Mouse (Mus musculus) B cell, adult 2 months (primary cell): ENCODE data around the gene Baiap2.
A peak's percentile ranks its signal among the peaks of the same experiment; 100 is the strongest.

Source experiments
- DNase-seq, 2 experiments: peaks; one replicate each; pipeline ENCODE4 v3.0.0; 2022

Baiap2 gene

DNA sequence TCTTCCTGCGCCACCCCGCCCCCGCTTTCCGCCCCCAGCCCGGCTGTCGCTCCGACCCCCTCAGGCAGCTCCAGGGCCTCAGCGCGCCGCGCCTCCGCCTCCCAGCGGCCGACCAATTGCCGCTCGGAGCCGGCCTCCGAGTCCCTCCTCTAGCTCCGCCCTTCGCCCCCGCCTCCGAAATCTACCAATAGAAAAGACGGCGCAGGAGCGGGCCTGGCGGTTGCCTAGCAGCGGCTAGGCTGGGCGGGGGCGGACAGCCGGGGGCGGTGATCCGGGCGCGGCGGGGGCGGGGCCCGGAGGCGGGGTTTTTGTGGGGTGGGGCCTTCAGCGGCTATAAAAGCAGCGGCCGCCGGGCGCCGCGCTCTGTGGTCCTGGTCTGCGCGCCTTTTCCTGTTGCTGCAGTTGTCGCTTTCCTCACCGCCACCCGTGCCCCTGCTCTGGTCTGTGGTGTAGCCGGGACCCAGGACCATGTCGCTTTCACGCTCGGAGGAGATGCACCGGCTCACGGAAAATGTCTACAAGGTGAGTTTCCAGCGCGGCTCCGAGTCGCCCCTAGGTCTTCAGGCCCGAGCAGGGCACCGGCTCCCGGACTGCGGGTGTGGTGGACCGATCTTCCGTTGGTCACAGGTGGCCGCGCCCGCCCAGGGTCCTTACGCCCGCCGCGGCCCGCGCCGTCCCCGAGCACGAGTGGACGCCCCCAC, at the start of gene Baiap2:
Gene Baiap2 (plus strand): TSS at position 37 of the 701 bp plus-strand sequence.
- peak; percentile 99 for DNase-seq

DNA sequence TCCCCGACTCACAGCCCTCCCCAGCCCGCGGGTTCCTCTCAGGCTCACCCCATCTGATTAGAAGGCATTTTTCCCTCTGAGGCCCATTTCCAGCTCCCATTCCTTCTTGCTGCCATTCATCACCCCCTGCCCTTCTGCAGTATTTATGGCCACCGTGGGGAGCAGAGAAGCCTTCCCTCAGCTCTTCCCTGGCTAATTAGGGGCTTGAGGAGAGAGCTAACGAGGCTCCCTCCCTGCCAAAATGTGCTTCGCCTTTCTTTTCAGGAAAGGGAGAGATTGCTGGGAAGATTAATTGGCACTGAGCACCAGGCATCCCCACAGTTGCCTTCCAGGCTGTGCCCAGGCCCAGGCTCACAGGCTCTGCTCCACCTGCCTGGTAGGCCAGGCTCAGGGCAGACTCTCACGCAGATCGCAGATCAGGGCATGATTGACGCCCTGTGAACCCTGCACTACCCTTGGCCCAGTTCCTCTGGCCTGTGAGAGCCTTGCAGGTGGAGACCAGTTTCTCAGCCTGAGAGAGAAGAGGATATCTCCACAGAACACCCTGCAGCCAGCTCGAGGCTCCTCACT, 48.8 kb upstream of the Baiap2 start:
- DNase-seq: no peak

DNA sequence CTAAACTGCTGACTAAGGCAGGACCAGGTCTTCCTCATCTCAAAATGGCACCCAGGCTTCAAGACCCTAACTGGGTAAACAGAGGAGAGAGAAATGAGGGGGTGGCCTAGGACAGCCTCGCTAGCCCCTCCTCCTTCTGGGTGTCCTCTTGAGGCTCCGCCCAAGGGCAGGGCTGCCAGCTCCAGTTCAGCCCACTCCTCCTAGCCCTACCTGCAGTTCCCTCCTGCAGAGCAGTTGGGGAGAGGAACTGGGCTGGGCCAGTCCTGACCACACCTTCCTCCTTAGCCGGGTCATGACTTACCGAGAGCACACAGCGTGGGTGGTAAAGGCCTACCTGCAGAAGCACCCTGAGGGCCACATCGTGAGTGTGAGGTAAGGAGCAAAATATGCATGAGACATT, 47.9 kb upstream of the Baiap2 start:
- DNase-seq: peak; percentile 36 to 38

DNA sequence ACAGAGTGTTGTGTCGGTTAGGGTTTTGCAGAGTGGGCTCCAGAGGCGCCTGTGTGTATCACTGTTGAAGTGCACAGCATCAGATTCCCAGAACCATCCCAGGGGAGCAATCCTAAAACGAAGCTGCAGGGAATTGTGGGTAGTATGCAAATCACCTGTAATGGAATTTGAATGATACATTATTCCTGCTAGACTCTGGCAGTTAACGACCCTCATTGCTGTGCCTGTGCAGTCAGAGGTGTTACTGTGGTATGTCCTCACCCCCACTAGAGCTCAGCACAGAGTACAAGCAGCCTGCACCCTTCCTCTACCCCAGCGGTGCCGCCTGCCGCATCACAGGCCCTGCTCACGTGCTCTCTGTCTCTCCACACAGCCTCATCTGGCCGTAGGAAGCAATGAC, 45.5 kb upstream of the Baiap2 start:
- no peak for DNase-seq

DNA sequence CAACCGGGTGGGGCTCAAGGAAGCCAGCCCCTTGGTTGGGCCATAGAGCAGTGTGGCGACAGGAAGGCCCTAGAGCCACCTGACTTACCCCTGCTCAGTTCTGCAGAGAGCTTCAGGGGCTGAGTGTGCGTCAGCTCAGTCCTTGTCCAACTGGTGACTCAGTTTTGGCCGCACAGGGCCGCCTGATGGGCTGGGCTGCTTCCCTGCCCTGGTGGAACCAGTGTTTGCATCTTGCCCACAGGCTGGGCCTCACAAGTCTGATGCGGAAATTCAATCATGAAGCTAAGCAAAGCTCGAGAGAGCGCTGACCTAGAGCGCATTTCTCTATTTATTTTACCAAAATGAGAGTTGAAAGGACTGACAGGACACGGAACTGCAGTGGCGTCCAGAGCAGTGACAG, 43.6 kb upstream of the Baiap2 start:
- no peak for DNase-seq

DNA sequence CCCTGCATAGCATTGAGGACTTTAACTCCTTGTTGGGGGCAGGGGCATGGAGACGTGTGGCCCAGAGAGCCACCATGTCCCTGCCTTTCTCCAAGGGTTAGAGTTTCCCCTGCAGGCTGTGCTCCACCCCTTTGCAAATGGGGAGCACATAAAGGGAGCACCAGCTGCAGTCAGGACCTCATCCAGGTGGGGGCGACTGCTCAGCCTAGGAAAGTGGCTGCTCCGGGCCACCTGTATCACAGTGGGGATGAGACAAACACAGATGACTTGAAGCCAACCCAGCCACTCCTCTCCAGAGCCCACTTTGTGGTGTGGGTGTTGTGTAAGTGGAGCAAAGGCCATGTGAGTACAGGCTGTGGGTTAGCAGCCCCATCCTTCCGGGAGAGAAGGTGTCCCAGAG, 41.4 kb upstream of the Baiap2 start:
- DNase-seq: no peak

DNA sequence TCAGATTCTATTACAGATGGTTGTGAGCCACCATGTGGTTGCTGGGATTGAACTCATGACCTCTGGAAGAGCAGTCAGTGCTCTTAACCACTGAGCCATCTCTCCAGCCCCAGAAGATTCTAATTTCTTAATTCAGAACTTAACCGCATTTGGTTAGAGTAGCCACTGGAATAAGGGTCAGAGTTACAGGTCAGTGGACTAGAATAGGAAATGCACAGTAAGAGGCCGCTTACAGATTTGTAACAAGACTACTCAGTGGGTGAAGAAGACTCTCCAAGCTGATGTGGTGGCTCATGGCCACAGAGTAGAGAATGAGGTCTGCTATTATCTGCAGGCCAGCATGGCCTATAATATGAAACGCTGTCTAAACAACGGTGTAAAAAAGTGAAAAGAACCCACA, 39.7 kb upstream of the Baiap2 start:
- DNase-seq: no peak

DNA sequence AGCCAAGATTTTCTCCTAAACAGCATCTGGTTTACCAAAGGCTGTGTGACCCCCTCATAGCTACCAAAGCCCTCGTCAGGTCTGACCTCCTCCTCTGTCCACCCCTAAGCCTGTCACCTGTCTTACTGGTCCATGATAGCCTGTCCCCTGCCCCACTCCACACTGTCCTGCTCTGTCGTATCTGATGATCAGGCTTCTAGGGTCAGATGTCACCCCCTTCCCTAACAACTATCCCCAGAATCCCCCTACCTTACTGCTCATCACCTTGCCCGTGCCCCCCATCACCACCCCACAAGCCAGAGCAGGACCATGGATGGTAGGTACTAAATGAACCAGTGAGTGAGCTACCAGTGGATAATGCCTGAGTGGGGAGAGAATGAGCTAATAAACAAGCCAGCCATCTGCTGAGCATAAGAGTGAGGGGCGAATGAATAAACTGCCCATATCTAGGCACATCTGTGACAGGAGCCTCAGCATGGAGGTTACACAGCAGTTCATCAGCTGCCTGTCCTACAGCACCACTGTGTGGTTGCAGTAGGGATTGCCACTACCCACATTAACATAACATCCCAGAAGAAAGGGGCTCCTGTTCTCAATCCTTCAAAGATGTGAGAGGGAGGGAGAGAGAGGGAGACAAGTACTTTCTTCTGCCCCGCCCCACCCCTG, 37.8 kb upstream of the Baiap2 start:
- DNase-seq: peak; percentile 65 to 67

DNA sequence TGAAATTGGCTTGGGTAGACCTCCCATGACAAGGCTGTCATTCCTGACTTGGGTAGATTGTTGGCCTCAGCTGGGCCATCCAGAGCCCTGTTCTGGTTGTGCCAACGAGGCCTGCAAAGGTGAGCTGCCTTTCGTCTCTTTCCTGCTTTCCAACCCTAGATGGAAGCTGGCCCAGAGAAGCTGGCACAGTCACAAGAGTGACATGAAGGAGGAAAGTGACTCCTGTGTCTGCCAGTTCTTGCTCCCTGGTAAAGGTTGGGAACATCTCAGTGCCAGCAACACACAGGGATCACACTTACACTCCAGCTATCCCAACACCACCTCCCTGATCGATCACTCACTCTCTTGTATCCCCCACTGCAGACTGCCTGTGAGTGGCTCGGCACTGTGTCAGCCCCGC, 36.8 kb upstream of the Baiap2 start:
- no peak for DNase-seq

DNA sequence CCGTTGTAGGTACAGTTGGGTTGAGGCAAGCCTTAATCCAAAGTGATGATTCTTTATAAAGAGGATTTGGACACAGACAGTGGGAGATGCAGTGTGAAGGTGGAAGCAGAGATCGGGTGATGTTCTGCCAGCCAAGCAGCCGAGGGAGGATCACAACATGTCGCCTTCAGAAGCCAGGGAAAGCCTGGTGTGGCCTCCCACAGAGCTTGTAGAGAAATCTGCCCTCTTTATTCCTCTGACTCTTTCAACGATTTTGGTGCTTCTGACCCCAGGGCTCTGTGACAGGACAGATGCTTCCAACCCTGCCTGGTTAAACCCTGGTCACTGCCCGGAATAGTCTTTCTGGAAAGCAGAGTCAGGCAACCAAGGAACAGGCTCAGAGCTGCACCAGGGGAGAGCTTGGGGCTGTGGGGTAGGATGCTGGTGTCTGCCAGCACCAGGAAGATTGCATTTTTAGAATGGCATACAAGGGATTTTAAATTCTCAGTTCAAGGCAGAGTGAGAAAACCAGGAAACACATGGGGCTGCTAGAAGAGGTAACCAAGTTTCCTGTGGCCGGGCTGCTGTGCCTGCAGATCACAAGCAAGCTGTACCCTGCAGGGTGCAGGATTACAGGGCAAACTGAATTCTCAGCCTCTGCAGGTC, 35.4 kb upstream of the Baiap2 start:
- no peak for DNase-seq

DNA sequence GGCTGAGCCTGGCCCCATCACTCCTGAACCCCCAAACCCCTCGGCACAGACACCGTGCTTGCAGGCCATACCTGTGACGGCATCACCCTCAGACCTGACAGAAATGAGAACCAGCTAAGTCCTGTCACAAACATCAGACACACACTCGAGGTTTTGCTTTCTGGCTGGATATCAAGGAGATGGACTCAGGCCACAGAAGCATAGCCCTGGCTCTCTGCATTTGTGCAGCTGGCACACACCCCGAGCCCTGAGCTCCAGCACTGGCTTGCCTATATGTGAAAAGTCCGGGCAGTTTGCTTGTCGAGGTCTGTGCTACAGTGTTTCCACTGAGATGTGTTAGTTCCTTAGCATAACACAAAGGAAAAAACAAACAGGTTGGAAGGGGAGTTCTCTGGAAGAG, 34.9 kb upstream of the Baiap2 start:
- no peak for DNase-seq

DNA sequence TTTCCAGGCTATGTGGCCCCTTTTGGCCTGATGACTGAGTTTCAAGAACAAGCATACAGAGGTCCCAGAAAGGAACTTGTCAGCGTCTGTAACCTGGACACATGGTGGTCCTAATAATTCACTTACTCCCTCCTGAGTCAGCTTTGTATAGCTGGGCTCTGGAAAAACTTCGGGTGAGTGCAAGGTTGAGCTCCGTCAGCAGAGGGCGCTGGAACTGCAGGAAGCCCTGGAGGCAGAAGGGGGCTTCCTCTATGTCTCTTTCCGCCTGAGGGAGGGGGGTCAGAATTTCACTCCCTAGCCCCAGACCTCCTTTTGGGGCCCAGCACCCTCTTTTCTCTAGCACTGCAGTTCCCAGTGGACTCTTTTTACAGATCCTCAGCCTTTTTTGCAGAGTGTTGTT, 33.1 kb upstream of the Baiap2 start:
- DNase-seq: peak; percentile 80

DNA sequence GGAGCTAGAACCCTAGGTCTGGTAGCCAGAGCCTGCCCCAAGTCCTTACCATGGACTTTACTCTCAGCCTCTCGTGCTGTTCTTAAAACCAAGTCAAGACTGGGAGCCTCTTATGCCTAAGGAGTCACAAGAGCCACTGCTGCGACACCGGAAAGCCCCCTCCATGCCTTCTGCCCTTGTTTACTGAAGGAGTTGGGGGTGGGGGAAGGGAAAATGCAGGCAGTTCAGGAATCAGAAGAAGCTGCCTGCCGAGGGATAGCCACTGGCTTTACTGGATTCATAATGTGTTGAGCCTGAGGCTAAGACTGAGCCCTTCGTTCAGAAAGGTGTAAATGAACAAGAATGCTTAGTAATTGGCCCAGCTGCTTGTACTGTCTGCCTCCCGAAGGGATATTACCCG, 29.7 kb upstream of the Baiap2 start:
- DNase-seq: no peak

DNA sequence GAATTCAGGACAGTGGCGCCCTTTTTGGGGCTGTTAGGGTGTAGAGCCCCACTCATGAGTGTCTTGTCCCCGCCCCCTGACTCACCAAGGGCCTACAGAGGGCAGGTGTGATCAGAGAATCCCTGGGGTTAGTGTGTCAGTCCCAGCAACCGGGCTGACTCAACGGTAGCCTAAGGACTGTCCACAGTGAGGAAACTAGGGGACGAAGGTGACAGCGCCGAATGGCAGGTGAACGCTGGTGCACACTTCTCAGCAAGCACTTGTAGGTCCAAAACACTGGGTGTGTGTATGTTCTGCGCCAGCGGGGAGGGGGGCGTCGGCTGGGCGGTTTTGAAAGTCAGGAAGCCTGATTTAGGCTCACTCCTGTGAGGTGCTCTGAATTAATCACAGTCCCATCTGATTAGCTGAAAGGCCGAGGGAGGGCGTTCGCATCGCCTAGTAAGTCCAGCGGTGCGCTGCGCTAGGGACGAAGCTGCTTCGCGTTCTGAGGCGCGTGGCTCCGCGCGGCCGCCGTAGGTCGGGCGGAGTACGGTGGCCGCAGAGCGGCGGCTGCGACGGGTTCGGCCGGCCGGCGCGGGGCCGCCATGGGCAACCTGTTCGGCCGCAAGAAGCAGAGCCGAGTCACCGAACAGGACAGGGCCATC, 29.1 kb upstream of the Baiap2 start, which contains the start of gene Chmp6:
Gene Chmp6 (plus strand): TSS at position 151 of the 644 bp plus-strand sequence.
- DNase-seq: peak; percentile 88 to 90

DNA sequence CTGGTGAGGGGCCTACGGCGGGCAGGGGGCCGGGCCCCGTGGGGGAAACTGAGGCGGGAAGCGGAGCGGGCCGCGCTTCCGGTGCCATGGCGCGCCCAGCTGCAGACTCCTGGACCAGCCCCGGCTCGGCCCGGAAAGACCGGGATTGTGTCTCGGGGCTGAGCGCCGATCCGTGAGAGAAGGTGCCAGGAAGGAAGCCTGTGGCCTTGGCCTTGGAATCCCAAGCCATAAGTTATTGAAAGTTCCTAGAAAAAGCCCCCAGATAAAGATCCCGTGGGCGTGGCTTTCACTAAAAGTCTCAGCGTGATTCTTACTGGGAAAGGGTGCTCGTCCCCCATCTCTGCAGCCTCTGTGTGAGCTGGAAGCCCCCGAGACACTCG, 28.6 kb upstream of the Baiap2 start:
- no peak for DNase-seq

DNA sequence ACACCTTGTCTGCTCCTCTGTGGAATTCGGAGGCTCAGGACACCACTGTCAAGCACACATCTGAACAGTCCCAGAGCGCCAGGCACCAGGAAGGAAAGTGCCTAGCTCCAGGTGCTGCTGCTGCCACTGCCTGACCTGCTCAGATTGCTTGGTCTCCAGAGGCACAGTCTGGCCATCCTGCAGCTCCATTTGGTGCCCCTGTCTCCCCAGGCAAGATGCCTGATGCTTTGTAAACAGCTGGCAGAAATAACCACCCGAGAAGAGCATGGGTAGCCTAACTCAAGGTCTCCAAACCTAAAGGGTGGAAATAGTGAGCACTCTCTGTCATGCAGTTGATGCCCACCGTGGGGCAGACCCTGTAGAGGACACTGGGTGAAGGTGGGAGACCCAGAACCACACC, 28.2 kb upstream of the Baiap2 start:
- DNase-seq: no peak

DNA sequence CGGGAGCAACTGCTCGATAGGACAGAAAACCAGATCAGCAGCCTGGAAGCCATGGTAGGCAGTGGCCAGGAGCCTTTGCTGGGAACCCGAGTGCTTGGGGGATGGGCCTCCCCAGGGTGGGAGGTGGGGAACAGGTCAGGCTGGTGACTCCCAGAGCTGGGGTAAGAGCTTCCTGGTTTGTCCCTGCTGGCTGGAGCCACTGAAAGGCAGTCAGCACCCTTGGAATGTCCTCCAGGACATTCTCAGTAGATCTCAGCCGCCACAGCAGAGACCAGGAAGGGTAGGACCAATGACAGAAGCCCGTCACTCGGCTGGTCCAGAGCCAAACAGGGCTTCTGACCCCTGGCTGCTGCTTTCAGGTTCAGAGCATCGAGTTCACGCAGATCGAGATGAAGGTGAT, 26.9 kb upstream of the Baiap2 start:
- no peak for DNase-seq

DNA sequence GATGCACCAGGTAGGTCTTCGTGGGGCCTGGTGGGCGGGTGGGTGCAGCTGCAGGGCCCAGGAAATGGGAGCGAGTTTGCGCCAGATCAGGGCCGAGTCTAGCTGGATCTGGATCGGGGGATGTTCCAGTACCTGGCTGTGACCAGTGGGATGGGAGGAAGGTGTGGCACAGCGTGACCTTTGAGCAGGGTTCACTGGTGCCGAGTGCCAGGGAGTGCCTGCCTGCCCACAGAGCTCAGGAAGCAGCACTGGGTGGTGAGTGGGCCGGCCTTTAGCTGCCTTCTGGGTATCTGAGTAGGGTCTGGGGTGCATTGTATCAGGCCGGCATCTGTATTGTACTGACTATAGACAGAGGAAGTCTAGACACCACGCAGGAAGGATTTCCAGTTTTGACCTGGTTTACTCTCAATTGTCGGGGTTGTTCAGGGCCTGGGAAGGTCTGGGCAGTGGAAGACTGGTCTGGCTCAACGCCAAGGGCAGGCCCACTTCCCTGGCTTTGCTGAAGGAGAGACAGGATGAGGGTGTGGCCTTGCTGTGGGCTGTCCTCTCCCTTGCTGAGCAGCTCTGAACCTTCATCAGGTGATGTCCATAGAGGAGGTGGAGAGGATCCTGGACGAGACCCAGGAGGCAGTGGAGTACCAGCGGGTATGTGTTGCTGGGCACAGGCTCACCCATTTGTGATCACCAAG, 26.3 kb upstream of the Baiap2 start:
- DNase-seq: no peak

DNA sequence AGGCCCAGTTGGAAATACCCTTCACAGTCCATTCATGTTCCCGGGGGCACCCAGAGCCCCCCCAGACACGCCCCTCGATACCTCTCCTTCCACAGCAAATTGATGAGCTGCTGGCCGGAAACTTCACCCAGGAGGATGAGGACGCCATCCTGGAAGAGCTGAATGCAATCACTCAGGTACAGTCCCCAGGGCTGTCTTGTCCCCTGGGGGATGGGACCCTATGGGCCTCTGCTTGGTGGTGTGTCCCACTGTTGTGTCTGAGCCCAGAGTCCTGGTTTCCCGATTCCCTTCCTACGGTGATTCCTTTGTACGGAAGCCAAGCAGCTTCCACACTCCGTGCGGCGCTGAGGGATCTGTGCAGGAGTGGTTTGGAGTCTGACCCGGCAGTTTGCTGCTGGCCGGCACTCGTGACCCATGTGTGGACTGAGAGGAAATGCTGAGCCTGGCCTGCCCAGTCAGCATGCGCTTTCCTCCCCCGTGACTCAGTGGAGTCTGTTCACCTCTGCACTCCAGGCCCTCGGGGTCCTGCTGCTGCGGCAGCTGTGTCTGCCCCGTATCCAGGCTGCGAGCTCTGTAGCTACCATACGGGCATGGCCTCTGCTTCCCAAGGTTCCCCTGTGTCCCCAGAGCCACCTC, 25.6 kb upstream of the Baiap2 start:
- DNase-seq: no peak

DNA sequence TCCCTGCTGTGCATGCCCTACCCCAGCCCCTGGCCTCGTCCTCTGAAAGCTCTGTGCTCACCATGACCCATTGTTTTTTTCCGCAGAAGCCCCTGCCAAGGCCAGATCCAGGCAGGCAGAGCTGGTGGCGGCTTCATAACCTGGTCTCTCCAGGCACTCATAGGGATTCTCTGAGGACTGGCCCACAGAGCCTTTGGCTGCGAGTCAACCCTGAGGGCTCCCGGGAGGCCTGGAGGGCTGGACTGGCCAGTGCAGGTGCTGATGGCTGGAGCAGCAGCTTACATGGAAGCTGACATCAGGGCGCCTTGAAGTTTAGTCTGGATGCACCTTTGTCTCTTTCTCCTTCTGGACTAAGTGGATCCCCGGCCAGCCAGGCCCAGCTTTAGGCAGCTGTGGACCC, 24.0 kb upstream of the Baiap2 start:
- no peak for DNase-seq

DNA sequence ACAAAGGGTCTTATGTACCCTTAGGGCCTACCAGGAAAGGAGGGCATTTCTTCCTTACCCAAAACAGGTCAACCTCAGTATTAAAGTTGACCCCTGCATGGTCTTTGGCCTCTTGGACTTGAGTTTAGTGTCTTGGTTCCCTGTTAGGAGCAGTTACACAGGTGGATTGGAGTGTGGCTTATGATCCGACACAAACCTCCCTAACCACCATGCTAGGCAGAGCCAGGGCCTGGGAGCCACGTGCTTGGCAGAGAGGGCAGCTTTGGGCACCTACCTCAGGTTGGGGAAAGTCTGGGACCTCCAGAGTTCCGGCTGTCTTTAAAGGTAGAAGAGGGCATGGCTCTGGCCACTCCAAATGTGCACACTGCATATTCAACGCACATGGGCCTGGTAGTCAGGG, 23.1 kb upstream of the Baiap2 start:
- DNase-seq: no peak

DNA sequence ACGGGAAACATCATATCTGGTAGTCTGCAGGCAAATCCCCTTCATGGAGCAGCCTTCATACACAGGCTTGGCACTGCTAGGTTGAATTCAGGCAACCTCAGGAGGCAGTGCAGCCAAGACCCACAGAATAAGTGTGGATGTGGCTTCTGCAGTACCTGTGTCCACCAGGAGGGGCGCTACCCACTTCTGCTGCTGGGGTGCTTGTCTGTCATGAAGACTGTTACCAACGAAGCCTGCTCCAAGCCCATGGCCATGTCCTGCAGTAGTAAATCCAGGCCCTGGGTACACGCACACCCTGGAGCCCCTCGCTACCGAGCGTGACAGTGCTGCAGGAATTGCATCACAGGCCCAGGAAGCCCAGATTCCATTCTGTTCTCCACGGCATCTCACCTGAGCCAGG, 22.7 kb upstream of the Baiap2 start:
- peak; percentile 88 to 91 for DNase-seq
